Mouse (Mus musculus) mature B cell (primary cell): Measurements from ENCODE around the gene Eps8.
"Not testable (repeated sequence)": the region's sequence is repeated elsewhere in the genome, so short reads cannot be mapped to it uniquely, and the experiment has no call there.

Source experiments
- in situ Hi-C: fragments of 300-500 bp; cut with MboI; formaldehyde crosslinking; loops from 2 replicates; pipeline ENCODE4 v1.14.3; 2019

The Eps8 gene

DNA sequence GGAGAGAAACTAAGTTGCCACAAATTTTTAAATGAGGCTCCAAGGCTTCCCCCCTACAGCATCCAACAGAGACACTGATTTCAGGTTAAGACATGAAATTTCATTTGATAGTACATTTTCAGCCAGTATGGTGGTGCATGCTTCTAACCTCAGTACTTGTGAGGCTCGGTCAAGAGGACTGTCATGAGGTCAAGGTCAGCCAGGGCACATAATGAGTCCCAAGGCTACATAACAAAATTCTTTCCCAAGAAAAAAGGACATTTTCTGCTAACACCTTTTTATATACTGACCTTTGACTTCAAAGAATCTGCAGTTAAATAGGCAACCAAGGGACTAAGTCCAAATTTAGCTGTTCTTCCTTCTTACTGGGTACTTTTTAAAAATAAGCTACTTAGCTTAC is 181.2 kb downstream of the Eps8 start:
- in situ Hi-C loops: no loop called here

DNA sequence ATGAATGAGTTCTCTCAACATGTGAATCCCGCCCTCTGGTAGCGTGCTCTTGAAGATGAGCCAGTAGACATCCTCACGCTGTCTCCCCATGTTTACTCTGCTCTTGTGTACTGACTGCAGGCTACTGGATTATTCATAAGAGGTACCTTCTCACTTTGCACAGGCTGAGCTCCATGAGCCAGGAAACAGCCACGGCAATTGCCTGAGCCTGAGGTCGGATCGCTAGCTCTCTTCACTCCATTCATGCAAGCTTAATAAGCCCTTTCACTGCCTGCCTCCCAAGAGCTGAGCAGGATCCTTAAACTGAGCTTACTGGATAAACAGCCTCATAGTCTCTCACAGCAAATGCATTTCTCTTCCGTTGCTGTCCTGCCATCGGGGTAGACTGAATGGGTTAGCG is 182.5 kb downstream of the Eps8 start:
- in situ Hi-C loops: no loop called here

DNA sequence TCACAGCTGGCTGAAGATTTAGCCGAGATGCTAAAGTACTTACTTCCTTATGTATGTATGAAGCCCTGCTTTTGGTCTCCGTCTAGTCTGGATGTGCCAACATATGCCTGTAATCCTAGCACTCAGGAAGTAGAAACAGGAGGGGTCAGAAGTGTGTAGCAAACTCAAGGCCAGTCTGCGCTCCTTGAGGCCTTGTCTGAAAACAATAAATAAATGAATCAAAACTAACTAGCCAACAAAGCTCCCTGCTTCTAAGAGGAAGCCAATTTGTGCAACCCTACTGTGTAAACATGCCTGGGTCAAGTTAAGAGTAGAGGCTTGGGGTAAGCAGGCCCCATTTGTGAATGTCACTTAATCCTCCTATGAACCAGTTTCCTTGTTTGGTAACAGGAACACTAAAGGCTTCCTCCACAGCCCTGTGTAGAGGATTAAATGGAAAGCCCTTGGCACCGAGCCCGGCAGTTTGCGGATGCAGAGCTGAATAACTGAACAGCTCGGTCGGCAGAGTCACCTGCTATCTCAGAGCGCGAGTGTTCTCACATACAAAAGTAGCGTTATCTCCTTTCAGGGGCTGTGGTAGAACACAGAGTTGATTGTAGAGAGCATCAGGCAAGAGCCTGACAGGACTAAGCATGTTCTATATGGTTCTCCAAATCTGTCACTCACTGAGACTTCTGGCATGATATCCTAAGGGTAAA is 183.6 kb downstream of the Eps8 start:
- in situ Hi-C loops: no loop called here

DNA sequence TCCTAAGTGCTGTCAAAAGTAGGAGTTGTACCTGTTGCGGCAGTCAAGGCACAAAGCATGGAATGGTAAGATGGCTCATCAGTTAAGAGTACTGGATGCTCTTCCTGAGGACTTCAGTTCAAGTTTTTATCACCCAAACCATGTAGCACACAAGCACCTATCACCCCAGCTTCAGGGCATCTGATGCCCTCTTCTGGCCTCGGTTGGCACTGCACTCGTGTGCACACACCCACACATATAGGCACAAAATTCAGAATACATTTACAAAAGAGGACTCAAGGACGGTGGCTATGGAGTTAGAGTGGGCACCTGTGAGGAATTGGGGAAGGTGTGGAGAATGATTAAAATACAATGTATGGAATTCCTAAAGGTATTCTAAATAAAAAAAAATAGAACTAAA is 185.1 kb downstream of the Eps8 start:
- in situ Hi-C loops: loop anchor here (10.0 kb wide), 1 partner anchor 255 kb away; no protein-coding TSS in a partner anchor

DNA sequence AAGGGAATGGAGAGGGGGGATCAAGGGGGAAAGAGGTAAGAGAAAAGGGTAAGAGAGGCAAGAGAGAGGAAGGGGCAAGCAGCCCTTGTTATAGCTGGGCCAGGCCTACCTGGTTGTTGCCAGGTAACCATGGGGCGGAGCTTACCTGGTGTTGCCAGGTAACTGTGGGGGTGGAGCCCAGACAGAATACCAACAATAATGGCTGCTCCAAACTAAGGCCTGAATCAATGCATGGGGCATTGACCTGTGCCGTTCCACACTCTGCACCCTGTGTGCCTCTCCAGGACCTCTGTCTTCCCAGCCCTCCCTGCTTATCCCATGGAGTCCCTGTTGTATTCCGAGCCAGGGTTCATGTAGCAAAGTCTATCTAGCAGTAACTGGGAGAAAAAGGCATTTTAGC is 187.0 kb downstream of the Eps8 start:
- in situ Hi-C loops: loop anchor here (10.0 kb wide), 1 partner anchor 257 kb away; no protein-coding TSS in a partner anchor

DNA sequence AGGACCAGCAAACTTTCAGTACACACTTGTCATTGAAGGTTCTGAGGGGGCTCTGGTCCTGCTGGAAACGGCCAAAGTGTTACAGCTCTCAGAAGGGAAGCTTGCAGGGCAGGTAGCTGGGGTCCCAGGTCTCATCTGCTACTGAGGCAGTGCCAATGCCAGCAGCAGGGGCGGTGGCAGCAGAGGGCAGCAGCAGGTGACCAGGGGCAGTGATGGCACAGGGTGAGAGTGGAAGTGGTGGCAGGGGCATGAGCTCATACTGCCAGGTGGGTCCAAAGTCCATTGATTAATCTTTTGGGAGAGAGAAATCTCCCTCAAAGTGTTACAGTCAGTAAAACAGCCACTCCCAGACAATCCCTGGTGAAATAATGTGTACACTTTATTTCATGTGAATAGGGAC is 188.4 kb downstream of the Eps8 start:
- in situ Hi-C loops: loop anchor here (10.0 kb wide), 1 partner anchor 259 kb away; no protein-coding TSS in a partner anchor

DNA sequence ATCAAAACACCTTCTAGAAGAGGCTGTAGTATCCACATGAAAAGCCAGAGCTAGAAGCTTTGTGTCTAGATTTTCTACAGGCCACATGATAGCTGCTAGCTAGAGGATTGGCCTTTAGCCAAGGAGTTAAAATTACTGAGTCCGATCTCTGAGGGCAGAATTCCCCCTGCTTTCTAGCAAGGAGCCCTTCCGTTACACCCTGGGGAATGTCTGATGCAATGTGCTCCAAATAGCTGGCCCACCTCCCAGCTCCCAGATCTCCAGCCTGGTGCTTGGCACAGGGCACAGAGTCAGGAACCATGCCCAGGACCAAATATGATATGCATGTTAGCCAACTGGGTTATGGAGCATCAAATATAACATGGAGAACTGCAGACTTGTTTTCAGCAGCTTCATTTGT is 189.4 kb downstream of the Eps8 start:
- in situ Hi-C loops: loop anchor here (10.0 kb wide), 1 partner anchor 260 kb away; no protein-coding TSS in a partner anchor

DNA sequence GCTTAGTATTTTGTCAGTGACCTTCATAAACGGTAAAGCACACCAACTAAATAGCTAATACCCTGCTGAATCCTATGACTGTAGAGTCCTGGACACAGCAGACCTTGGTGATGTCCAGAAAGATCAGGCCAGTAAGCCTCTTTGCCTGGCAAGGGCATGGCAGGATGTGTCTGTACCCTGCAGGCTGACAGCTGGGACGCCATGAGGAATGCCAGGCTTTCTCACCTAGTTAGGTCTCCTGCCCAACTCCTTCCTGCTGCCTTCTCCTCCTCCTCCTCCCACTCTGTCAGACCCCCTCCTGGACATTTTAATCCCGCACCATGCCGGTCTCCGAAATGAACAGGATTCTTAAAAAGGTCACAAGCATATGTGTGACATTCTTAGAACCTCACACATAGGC is 190.9 kb downstream of the Eps8 start:
- in situ Hi-C loops: loop anchor here (10.0 kb wide), 1 partner anchor 261 kb away; no protein-coding TSS in a partner anchor

DNA sequence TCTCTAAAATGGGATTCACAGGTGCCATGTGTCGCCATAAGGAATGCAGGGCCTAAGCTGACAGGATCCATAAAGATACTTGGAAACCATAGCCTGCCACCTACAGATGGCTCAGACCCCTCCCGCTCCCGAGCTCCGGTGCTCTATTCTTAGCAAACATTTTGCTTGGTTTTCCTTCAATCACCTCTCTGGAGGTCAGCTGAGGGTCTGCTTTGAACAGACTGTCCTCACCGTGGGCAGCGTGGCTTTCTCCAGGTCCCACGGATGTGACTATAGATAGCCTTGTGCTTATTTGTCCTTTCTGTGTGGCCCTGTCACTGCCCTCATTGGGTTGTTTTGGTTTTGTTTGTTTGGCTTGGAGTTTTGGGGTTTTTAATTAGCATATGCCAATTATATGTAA is 196.5 kb downstream of the Eps8 start:
- in situ Hi-C loops: no loop called here

DNA sequence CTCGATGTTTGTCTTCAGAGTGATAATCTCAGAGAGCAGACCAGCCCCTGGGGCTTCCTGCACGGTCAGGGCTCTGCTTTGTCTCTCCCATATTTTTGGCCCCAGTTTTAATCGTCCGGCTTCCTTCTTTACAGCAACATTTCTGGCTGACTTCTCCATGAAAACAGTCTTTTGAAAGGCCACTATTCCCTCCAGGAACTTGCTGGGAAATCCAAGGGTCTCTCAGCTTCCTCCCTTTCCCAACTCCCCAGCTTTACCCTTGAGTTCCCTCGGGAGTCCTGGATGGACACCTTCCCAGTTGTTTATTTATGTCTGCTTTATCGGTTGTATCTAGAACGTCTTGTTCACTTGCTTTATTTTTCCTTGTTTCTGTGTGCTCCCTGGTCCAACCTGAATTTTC is 197.5 kb downstream of the Eps8 start:
- in situ Hi-C loops: no loop called here

DNA sequence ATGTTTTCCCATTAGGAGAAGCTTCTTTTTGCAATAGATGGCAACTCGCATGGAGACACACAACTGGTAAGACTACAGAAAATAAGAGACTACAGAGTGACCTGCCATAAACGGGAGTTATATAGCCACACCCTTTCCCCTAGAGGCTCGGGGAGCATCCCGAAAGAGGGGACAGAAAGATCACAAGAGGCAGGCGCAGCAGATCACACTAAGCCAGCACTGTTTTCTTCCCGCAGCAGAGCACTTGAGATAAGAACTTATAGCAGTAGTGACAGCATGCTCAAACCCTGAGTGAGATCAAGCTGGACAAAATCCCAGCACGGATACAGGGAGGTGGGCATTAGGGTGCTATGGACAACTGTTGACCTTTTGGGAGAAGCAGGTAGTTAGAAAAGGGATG is 198.6 kb downstream of the Eps8 start:
- in situ Hi-C loops: no loop called here

DNA sequence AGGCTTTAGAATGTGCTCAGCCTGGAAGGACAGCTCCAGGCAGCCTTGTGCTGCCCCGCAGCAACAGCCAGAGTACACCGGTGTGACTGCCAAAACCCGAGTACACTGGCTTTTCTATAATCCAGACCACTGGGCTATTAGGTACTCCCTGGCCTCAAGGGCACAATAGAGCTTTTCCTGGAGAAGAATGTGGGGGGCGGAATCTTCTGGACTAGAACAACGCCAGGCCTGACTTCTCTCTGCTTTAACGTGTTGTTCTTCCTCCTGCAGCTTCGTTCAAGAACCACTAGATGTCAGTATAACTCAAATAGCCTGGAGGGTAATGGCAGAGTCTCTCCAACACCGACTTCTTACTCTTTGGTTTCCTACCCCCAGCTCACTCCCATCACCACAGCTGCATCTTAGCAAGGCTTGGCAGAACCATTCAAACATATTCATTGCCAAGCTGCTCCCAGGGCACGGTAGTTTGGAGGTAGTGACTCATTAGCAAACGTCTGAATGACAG is 199.1 kb downstream of the Eps8 start:
- in situ Hi-C loops: no loop called here

DNA sequence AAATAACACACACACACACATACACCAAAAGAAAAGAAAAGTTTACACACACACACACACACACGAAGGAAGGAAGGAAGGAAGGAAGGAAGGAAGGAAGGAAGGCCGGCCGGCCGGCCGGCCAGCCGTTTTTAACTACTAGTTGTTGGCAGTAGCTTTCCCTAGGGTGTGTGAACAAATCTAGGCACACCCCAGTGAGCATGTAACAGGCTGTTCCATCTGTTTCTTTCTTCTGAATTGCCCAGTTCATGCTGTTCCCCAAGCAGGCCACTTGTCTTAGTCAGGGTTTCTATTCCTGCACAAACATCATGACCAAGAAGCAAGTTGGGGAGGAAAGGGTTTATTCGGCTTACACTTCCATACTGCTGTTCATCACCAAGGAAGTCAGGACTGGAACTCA is 208.6 kb downstream of the Eps8 start:
- in situ Hi-C loops: not testable (repeated sequence)

DNA sequence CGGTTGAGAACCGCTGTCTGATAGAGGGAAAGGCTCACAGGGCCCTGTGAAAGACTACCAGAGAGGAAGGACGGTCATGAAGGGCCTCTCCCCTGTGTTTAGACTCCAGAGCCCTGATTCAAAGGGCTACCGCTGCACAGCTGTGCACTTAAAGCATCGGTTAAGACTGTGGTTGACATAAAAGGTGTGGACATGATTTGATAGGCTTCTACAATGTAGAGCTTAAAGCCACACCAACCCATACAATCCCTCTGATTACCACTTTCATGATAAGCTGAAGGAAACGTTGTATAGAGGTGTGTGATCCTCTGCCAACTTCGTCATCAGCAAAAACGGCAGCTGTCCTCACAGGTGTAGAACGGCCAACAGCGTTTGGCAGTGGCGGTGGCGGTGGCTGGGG is 211.6 kb downstream of the Eps8 start:
- in situ Hi-C loops: no loop called here

DNA sequence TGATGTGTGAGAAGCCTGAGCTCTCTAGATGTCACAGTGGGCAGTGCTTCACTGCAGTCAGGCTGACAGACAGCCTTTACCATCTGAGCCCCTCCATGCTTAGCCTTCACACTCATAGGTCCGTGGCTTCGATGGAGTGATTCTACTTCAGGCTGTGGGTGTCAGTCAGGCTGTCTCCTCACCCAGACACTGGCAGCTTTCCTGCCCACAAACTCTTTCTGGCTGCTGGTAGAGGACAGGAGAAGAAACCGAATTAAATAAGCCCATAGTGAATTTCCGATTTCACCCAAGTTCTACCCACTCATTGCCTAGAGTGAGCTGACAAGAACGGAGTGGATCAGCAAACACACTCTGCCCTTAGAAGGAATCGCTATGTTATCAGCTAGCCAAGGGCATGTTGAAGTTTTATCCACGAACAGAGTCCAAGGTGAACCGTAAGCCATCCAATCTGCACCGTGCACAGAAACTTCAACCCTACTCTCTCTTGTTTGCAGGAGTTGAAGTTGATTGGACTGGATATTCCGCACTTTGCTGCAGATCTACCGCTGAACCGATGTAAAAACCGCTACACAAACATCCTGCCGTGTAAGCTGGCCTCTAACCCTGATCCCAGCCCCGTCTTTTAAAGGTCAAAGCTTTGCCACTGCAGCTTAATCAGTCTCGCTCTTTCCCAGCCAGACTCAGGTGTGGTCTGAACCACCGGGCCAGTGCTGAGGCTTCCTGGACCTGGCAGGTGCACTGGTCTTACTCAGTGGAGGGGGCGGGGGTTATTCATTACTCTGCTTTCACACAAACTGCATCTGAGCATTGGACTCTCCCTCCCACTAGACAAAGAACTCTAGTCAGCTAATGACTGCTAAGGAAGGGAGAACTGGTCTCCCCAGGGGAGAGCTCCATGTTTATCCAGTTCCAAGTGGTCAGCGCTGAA is 213.9 kb downstream of the Eps8 start:
- in situ Hi-C loops: no loop called here

DNA sequence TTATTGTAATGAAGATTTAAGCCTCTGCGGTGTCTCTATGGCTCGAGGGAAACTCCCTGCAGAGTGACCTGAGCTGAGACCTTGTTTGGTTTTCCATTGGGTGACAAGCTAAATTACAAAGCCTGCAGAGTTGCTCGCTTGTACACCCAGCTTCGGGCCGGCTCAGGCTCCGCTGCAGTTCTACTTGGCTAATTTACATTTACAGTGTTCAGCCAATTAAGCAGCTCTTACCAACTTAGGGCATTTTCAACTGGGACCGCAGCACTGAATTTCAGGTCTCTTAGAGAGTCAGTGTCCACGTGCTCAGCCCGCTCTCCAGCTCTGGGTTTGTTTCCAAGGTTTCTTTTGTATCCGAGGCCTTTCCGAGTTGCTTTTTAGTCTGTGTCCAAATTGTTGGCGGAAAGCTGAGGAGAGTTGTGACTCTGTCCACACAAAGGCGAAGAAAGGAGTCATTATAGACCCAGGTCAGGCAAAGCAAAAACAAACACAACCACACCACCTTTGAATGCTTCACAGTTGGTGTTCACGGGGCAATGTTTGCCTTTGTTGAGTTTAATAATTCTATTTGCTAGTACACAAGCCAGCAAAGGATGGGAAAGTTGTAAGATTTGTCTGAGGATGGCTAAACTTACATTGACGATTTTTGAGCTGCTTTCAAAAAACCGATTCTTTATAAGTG is 216.6 kb downstream of the Eps8 start:
- in situ Hi-C loops: no loop called here

DNA sequence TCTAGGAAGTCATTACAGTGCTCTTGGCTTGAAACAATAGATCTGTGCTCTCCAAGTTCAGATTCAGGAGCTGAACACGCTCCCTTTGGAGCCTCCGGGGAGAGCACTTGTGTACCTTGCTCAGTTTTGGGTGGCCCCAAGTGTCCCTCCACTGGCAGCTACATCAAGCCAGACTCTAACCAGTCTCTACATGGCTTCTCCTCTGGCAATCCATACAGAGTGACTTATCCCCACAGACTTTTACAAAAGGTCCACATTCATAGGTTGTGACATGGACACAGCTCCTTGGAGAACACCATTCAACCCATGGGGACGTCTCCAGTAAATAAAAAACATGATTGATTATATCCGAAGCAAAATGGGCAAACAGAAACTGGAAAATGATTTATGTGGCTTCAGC is 217.2 kb downstream of the Eps8 start:
- in situ Hi-C loops: no loop called here

DNA sequence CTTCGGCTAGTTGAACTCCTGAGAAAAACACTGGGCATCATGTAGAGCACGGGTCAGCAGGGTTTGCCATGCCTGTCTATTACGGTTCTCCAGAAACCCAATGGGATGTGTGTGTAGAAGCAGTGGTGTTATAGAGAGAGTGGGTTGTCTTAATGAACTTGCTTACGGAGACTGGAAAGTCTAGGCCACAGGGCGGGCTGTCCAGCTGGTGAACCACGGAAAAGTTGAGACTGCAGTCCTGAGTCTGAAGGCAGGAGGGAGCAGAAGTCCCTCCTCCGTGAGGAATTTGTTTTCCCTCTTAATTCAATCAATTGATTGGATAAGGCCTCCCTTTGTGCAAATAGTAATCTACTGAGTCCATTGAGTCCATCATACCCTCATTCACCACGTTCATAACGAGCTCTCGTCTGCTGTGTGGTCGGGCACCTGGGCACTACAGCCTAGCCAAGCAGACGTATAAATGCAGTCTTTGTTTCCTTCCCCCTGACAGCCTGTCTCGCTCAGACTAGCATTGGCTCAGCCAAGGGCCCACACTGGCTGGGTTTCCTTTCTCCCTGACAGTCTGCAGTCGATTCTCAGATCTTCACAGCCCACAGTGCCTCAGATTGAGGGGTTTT is 221.0 kb downstream of the Eps8 start:
- in situ Hi-C loops: no loop called here
